Mouse (Mus musculus): ENCODE results near the gene Rpa1.
A peak's percentile ranks its signal among the peaks of the same experiment; 100 is the strongest.
"Not testable (repeated sequence)": the region's sequence is repeated elsewhere in the genome, so short reads cannot be mapped to it uniquely, and the experiment has no call there.

Rpa1 gene

DNA sequence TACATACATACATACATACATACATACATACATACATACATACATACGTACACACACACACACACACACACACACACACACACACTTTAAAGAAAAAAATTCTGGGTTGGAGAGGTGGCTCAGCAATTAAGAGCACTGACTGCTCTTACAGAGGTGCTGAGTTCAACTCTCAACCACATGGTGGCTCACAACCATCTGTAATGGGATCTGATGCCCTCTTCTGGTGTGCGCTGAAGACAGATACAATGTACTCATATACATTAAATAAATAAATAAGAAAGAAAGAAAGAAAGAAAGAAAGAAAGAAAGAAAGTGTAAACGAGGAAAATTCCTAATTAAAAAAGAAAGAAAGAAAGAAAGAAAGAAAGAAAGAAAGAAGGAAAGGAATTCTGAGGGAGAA is 64.3 kb downstream of the Rpa1 start:
- not testable (repeated sequence) for DNase-seq

DNA sequence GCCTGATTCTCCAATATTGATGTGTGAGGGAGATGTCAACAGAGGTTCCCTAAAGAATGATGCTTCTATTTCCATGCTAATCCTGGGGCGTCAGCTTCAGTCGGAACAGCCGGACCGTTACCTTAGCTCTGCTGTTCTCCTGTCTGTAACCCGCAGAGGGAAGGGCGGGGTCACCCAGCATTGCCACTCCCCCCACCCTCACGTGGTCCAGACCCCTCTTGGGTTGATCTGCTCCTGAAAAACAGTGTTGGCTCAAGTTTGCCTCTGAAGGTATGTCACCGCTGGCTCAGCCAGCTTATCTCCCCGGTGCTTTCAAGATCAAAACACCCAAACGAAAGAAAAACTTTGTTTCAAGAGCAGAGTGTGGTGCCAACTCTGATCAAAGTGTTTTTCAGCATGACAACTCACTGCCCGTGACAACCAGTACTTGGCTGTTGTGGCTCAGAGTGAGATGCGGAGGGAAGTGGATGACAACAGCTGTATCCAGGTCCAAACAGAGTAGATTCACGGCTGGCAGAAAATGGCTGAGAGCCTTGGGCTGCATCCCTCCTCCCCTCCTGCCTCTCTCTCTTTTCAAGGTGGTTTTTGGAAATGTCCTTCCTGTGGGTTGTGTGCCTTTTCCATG is 65.5 kb downstream of the Rpa1 start:
- peak; percentile 37 for DNase-seq

DNA sequence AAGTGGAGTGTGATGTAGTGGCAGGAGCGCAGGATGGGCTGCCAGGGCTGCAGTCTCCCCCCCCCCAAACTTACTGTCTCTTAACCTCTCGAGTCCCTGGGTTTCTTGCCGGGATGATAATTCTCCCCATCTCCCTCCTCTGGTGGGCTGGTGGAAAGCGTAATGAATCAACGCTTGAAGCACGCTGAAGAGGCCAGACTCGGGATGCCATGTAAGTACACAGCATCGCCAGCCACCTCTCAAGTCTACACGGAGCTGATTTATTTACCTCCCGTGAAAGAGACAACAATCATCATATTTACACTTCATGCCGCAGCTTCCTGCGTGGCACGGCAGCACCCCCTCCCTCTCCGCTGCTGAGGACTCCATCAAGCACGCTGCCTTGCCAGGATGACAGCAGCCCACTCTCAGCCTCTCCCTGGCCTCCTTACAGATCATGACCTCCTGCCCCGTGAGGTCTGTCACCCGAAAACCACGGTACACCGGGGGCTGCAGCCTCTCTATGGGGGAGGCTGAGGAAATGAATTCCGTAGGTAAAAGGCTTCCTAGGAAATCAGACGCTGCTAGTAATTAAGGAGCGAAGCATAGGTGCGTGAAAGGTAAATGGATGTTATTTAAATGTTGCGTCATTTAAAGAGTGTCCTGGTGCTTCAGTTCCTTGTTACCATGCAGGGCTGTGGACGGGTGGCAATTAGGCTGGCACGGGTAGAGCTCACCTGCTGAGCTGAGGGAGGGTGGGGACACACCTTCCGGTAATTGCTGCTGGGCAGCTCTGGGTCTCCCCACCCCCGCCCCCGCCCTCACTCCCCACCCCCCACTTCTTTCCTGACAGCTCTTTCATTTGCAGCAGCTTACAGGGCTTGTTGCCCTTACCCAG is 66.5 kb downstream of the Rpa1 start:
- DNase-seq: no peak

DNA sequence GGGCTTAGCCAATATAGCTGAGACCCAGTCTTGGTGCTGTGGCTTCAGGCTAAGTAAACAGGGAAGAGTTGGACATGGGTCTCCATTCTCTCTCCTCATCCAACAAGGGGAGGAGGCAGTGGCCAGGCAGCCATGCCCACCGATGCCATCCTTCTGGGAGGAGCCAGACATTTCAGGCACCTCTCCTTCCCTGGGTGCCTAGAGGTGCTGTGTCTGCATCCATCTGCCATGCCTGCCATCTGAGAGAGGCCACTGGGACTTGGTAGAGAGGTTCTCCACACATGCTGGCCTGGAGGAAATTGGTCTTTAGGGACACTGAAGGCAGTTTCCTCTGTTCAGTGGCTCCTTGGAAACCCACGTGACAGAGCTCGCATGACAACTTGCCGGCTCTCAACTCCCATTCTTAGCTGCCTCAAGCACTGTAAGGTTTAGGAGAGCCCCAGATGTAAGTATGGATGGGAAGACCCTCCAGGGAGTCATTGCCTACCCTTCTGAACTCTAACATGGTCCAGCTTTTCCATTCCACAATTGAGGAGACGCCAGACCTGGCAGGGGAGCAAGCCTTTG is 67.6 kb downstream of the Rpa1 start:
- no peak for DNase-seq

DNA sequence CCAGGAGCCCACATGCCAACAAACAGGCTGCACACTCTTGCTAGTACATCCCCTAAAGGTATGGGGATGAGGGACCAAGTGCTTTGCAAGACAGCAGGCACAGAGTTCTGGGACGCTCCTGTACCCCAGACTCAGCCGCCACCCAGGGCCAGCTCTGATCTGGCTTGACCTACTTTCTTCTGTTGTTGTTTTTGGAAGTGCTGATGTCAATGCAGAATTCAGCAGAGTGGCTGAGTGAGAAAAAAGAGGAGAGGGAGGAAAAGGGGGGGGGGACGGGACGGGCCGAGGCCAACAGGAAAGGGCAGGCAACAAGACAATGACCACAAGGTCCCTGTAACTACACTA is 68.1 kb downstream of the Rpa1 start:
- DNase-seq: no peak

DNA sequence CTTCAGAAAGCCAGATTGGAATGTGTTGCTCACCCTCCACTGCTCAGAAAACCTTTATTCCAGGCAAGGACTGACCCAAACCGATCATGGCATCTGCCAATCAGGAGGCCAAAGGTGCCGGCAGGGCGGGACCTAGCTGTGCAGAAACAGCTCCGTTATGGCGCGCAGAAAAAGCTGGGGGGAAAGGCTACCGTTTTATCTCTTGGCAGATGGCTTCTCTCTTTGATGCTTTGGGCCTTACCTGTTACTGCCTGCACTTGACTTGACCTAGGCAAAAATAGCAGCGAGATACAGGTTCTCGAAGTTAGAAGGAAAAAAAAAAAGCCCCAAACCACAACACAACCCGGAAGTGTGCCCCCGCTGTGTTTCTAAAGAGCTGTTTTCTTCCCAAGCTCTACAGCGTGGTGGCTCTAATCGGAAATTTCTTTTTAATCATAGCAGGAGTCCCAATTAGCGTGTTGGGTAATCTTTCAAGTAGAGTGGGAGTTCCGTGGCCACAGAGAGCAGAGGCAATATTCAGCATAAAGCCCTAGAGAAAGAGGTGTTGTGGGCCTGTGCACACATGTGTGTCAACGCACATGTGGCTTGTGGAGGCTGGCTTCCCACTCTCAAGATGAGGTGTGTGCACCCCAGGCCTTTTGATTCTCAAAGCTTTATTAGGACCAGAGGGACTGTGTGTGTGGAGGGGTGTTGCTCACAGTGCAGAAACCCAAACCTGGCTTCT is 68.6 kb downstream of the Rpa1 start:
- DNase-seq: peak; percentile 51

DNA sequence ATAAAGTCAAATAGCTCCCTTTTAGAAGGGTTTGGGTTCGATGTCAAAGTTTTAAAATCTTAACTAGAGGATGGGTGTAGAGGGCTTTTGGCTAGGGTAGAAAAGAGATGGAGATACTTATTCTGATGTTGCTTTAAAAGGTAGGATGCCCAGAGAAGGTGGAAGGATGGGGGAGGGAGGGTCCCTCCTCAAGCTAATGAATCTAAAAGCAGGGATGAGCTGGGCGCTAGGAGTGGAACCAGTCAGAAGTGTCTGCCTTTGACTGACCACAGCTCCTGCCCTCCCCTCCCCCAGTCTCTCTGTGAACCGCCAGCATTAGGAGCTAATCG is 69.1 kb downstream of the Rpa1 start:
- DNase-seq: no peak

DNA sequence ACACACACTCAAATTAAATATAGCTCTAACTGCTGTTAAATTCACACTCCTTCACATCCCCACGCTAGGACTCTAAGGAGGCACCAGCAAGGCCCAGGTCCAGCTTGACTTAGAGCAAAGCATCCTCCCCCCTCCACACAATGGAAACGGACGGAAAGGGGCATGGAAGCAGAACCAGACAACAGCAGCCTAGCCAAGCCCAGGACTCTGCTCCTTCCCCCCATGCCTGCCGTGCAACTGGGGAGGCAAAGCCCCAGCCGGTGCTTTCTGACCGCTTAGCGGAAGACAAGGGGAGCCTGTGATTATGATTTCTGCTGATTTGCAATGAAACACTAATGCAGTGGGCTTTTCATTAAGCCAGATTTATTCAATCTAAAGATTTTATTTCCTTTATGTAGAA is 70.0 kb downstream of the Rpa1 start:
- DNase-seq: no peak

DNA sequence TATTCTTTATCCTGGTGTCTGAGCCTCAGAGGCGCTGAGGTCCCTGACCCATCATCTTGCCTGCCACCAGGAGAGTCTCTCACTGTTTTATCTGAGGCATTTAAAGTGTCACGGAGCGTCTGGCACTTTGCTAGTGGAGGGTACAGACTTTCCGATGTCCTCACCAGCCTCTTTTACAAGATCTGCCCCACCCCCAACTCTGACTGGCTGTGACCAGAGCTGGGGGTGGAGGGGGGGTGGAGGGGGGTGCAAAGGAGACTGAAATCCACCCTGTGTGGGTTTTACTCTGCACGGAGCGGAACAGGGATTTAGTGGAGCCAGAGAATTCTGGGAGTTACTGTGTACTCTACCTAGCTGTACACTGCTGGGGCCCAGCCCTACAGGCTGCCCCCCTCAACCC is 73.1 kb downstream of the Rpa1 start:
- DNase-seq: no peak

DNA sequence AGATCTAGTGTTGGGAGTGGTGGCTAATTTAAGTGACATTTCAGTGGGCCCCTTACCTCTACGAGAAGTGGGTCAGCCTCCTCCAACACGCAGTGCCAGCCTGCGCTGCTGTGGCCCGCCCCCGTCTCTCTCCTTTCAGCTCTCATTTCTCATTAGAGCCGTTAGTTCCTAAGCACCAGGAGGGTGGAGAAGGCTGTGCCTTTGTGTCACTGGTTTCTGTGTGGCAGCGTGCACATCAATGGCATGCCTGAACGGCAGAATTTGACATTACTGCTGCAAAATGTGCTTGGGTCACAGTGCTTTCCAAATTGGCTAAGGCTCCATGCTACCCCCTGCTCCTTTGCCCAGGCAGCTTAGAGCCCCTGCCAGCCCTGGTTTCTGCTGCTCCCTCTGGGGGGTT is 74.7 kb downstream of the Rpa1 start:
- DNase-seq: no peak

DNA sequence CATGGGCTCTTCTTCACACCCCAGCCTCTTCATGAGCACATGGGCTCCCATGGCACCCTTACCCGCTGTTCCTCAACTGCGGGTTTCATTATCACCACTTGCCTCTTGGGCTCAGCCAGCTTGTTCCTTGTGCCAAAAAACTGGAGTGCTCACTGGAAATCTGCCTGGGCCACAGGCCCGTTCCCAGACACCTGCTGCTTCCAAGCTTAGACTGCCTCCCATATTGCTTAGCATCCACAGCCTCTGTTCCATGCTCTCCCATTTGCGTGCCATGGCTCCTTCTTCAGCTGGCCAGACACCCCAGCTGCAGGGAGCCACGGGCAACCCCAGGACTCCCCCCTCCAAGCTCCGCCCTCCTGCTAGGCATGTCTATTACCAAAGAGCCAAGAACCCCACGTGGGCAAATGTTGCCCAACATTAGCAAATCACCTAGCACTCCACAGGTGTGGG is 77.1 kb downstream of the Rpa1 start:
- no peak for DNase-seq

DNA sequence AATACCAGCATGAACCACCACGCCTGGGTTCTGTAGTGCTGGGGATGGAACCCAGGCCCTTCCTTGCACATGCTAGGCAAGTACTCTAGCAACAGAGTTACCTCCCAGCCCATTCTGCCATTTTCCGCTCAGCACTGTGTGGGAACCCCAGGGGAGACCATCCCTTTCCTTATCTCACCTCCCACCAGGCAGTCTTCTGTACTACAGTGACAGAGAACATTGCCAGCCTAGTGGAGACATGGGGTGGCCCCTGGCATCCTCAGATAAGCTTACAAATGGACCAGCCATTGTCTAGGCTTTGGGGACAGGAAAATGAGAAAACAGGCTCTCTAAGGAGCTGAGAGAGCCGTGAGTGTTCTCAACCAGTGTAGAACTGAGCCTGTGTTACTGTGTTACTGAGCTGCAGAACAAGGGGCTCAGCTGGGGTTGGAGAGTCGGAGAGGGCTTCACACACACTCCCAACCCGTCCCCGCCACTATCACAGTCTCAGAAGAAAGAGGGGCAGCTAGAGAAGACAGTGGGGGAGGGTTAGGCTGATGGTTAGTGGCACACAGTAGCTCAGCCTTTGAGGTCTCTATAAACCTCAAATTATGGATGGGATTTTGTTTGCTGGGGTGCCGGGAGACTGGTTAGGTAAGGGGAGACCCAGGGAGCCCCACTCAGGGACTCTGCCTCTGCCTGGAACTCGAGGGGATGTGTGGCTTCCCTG is 77.7 kb downstream of the Rpa1 start:
- DNase-seq: no peak

DNA sequence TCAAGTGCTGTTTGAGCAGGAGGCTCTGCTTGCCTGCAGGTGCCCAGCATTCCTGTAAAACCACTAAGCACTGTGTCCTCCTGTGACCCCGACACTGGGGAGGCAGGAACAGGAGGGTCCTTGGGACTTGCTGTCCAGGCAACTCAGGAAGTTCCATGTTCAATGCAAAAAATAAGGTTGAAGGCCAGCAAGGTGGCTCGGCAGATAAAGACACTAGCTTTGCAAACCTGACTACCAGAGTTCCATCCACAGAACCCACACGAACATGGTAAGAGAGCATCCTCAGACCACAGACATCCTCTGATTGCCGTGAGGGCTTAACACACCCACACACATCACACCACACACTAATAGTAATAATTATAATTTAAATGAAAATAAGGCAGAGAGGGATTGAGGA is 78.9 kb downstream of the Rpa1 start:
- DNase-seq: no peak

DNA sequence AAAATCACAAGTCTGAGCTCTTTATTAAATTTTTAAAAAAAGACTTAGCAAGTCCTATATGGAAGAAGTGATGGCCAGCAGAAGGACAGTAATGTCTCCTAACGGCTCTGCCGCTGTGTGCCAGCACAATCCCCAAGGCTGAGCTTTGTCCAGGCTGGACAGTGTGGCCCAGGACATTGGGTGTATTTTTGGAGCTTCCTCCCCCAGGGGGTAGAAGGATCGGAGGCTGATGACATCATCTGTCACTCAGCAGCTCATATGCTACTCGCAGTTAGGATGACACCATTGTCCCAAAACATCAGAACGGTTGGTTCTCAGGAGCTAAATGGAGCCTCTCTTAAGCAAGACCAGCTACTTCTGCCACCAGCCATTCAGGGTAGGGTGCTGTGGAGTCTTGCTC is 79.6 kb downstream of the Rpa1 start:
- DNase-seq: no peak

DNA sequence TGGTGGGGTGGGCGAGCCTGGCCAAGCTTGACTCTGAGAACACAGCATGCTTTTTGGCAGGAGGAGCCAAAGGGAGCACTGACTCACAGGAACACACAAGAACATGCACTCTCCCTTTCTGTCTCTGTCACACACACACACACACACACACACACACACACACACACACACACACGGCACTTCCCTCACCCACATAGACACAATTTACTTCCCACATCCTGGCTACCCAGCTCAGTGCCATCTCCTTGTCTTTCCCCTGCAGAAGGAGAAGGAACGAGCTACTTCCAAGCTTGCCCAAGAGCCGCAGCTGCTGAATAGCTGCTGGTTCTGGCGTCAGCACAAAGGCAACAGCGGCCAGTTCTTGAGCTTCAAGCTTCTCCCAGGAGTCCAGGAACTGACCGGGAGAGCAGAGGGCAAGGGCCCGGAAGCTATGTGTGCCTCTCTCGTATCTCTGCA is 80.3 kb downstream of the Rpa1 start:
- peak; percentile 74 for DNase-seq

DNA sequence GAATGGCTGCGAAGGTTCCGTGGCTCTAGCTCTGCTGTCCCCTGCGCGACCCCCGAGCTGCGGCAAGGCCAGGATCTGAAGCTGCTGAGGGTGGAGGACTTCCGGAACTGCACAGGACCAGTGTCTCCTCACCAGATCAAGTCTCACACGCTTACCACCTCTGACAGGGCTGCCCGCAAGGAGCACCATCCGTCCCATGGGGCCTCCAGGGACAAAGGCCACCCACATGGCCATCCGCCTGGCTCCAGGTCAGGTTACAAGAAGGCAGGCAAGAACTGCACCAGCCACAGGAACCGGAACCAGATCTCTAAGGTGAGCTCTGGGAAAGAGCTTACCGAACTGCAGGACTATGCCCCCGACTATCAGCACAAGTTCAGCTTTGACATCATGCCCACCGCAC is 82.6 kb downstream of the Rpa1 start:
- no peak for DNase-seq

DNA sequence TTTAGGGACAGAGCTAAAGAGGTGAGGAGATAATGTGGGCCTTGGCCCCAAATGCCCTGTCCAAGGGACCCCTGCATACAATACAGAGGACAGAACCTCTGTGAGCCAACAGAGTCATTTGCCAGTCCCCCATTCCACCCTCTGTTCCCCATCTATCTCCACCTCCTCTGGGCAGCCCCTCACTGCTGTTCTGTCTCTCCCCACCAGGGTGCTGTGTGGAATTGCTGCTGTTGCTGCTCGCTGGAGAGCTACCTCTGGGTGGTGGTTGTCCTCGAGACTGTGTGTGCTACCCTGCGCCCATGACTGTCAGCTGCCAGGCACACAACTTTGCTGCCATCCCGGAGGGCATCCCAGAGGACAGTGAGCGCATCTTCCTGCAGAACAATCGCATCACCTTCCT is 83.6 kb downstream of the Rpa1 start:
- no peak for DNase-seq

DNA sequence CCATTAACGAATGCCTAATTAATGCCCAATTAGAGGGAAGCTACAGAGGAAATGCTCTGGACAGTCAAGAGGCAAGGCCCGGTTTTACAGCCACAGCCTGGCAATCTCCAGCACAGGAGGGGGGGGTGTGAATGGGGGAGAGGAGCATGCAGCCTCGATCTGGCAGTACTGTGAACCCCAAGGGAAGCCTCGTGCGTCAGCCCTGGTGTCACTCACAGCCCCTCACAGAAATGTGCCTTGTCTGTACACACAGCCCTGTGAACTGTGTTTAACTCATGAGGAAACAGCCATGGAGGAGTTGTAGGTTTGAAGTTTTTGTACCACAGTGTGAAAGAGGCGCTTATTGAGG is 84.2 kb downstream of the Rpa1 start:
- peak; percentile 45 for DNase-seq

DNA sequence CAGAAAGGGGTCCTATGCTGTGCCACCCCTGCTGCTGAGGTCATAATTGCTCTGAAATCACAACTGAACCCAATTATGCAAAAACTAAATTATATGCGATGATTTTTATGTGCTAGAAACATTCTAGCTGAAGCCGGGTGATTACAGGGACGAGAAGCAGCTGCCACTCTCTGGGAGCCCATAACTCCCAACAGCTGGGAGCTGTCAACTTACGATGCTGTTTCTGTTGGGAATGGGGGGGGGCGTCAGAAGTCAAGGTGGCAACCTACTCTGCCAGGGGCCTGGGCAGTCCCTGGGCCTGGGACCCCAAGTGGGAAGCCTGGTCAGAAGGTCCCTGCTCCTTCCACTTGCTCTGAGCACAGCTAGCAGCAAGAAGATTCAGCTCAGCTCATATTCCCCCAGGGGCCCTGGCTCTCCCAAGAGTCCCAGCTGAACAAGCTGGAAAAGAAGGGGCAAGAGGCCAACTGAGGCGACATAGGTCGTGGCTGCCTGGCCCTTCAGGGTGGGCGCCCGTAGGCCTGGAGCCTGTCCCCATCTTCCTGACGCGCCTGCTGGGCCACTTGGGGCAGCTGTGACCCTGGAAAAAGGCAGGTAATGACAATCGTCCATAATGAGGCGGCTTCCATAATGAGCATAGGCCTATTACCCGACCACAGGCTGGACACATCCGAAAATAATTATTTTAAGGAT is 84.7 kb downstream of the Rpa1 start:
- DNase-seq: peak; percentile 74

DNA sequence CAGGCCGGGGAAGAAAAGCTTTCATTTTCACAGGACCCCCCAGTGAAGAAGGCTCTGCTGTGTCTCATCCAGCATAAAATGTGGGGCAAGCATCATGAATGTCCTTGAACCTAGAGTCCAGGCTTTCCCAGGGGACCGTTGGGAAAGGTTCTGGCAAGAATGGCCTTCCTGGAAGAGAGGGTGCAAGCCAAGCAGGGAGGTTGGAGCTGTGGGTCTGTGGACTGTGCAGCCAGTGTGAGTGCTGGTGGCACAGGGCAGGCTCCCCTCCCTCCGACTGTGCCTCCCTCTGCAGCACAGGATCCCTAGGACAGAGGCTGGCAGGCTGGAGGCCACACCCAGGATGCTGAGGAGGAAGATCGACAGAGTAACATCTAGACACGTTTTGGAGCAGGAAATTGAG is 85.3 kb downstream of the Rpa1 start:
- no peak for DNase-seq

DNA sequence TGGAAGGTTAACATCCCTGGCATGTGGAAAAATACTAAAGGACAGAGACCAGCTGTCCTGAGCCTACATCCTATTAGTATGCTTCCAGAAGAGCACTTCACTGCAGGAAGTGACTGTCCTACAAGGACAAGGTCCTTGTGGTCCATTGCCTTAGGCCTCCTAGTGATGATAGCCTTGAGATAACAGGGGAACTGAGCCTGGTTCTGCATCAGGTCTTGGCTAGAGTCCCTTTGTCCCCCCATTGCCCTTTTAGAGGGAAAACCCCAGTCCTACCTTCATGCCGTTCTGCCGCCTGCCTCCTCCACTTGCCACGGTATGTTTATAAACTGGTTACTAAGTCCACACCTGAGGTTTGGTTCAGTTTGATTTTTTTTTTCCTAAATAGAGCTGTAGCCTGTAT is 85.9 kb downstream of the Rpa1 start:
- no peak for DNase-seq

DNA sequence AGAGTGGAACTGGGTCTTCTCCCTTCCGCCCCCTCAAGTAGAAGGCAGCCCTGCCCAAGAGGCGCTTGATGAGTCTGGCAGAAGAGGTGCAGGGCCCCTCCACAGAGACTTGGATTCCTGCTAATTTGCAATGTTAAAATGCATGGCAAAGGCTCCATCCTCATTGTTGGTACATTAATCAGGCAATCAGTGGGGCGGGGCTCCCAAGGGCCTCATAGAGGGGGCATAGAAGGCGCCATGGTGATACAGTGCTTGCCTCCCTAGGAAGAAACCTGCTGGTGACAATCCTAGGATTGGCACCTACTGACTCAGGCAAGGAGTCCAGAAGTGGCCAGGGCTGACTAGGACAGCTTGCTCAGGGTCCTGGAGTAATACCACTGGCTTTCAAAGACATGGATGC is 86.4 kb downstream of the Rpa1 start:
- DNase-seq: no peak

DNA sequence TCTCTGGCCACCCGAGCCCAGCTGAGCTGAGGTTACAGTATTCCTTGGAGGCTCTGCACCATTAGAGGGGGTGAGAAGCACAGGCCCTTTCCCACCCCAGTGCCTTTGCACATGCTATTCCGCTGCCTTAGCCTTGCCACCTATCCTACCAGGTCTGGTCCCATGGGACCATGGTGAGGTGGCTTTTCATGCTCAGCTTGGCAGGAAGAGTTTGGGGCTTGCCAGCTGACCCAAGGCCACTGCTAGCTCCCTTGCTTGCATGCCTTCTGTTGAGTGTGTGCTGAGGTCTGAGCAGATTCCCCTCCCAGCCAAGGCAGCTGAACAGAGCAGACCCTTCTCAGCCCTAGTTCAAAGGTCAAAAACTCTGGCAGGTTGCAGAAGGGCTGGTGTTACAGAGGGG is 87.1 kb downstream of the Rpa1 start:
- no peak for DNase-seq
